8 mouse cellular contexts compared by ENCODE assay signal in the genomic region with DNA sequence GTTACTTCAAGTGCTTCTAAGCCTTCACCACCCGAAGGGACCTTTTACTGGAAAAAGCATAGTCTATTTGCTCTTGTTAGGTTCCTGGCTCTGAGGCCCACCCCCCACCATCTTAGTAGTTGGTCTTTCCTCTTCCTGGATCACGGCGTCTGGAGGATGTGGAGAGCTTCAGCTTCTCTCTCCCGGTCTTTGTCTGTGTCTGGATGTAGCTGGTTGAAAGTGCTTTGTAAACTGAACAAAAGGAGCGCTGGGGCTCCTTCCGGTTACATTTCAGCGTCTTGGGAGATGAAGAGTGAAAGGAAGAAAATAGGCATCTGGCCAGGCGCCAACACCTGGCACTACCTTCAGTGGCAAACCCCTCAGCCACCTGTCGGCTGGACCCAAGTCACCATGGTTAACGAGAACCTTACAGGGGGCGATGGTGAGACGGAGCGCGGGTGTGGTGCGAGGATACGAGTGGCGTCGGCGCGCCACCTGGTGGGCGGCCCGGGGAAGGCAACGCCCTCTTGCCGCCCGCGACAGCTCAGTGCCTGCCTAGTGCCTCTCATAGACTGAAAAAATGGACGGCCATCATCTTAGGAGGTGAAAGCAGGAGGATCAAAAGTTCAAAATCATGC. TPM values are rescaled to one million over a fixed set of nuclear protein-coding genes. Genes with fewer than 3 reads are reported as not detected.
DNase-seq lines count a peak whose midpoint lies in the region; ATAC-seq and TF ChIP-seq lines count a peak whose summit lies in the region.

No protein-coding gene starts in this region.

- H3K36me3 ChIP-seq in C2C12 (ENCODE audit: control insufficient read depth, insufficient read depth) = no peaks in the 10 kb centered on the region
- H3K36me3 ChIP-seq in heart, embryonic 12.5 days = no peaks in the 10 kb centered on the region
- H3K36me3 ChIP-seq in kidney, postnatal 0 days (ENCODE audit: insufficient read depth, low read length) = no peaks in the 10 kb centered on the region
- no peaks in the 10 kb centered on the region for H3K36me3 ChIP-seq in liver, adult 2 months (ENCODE audit: control insufficient read depth, insufficient read depth, low read length)

- no peak overlapping the region for H3K27ac ChIP-seq in embryonic fibroblast, embryonic 13.5 days (ENCODE audit: insufficient read depth, low read length)
- H3K27ac ChIP-seq in heart, embryonic 12.5 days (ENCODE audit: poor library complexity, severe bottlenecking) = no peak overlapping the region
- no peak overlapping the region for H3K27ac ChIP-seq in kidney, postnatal 0 days
- H3K27ac ChIP-seq in liver, adult 2 months (replicated peaks; ENCODE audit: insufficient read depth, low read depth, low read length) = no peak overlapping the region

- H3K4me3 ChIP-seq in C2C12 (ENCODE audit: insufficient read depth, poor library complexity, severe bottlenecking) = no peak overlapping the region
- no peak overlapping the region for H3K4me3 ChIP-seq in embryonic fibroblast, embryonic 13.5 days (ENCODE audit: insufficient read depth, low read length)
- peak overlapping the region; percentile 22 for H3K4me3 ChIP-seq in heart, embryonic 12.5 days
- no peak overlapping the region for H3K4me3 ChIP-seq in kidney, postnatal 0 days (replicated peaks; ENCODE audit: low read depth, low read length)
- H3K4me3 ChIP-seq in liver, adult 2 months (ENCODE audit: insufficient read depth, low read depth, low read length) = no peak overlapping the region

- DNase-seq in brain, adult 2 months (ENCODE audit: low read depth, low spot score) = peak; percentile 91
- peak; percentile 90 for DNase-seq in kidney, postnatal 0 days (ENCODE audit: low spot score)
- DNase-seq in liver, adult 2 months (ENCODE audit: extremely low read depth, low read depth, low spot score) = peak; percentile 30
- DNase-seq in spleen, postnatal 36 days (ENCODE audit: low spot score in 2 of 2) = peak; percentile 79 to 84

- no peaks in the 10 kb centered on the region for H3K79me3 ChIP-seq in C2C12 (ENCODE audit: low read depth)

- 9% methylated on average over 27 of the region's 27 CpGs for WGBS in heart, embryonic 12.5 days
- WGBS in kidney, postnatal 0 days = 7% methylated on average over 27 of the region's 27 CpGs
- WGBS in liver, adult 2 months = 7% methylated on average over 27 of the region's 27 CpGs

- no peaks in the 10 kb centered on the region for H3K4me1 ChIP-seq in embryonic fibroblast, embryonic 13.5 days (ENCODE audit: control insufficient read depth, insufficient read depth, low read length)
- peaks cover 19% of the 10 kb centered on the region for H3K4me1 ChIP-seq in heart, embryonic 12.5 days (replicated peaks)
- 0 out of 2 replicates have a peak, but pooled peaks cover 5% of the 10 kb centered on the region for H3K4me1 ChIP-seq in kidney, postnatal 0 days (replicated peaks; ENCODE audit: insufficient read depth, low read length)
- 0 out of 2 replicates have a peak, but pooled peaks cover 3% of the 10 kb centered on the region for H3K4me1 ChIP-seq in liver, adult 2 months (ENCODE audit: control insufficient read depth, insufficient read depth, low read length)

- peaks cover 11% of the 10 kb centered on the region for H3K27me3 ChIP-seq in C2C12 (ENCODE audit: control insufficient read depth, insufficient read depth, insufficient read length)
- peaks cover 41% of the 10 kb centered on the region for H3K27me3 ChIP-seq in heart, embryonic 12.5 days (replicated peaks)
- 0 out of 2 replicates have a peak, but pooled peaks cover 8% of the 10 kb centered on the region for H3K27me3 ChIP-seq in kidney, postnatal 0 days (ENCODE audit: insufficient read depth, low read length)
- H3K27me3 ChIP-seq in liver, adult 2 months (ENCODE audit: control insufficient read depth, insufficient read depth, low read length) = no peaks in the 10 kb centered on the region

- TF ChIP-seq POLR2A in embryonic fibroblast, embryonic 13.5 days (IDR thresholded peaks at IDR 0.05; ENCODE audit: low read depth, low read length) = no peak
- no peak for TF ChIP-seq POLR2A in liver, adult 2 months (IDR thresholded peaks at IDR 0.05; ENCODE audit: extremely low read depth, insufficient read depth, low read length)

- H3K79me2 ChIP-seq in C2C12 (ENCODE audit: control insufficient read depth, insufficient read depth) = no peaks in the 10 kb centered on the region
- no peaks in the 10 kb centered on the region for H3K79me2 ChIP-seq in liver, adult 2 months (ENCODE audit: control insufficient read depth, insufficient read depth, low read length)

- ATAC-seq in heart, embryonic 12.5 days (ENCODE audit: insufficient number of reproducible peaks, low FRiP score) = peak; percentile 55; the same call in 1 of the 2 replicates
- peak; percentile 37 for ATAC-seq in kidney, postnatal 0 days (replicated peaks; ENCODE audit: low FRiP score, low read depth)
- ATAC-seq in monocyte, adult 5-6 weeks (replicated peaks; ENCODE audit: insufficient number of reproducible peaks, low FRiP score, low TSS enrichment, poor library complexity, severe bottlenecking) = peak; percentile 81

- H3K4me2 ChIP-seq in heart, embryonic 12.5 days = peak overlapping the region; percentile 65
- peak overlapping the region; percentile 40 for H3K4me2 ChIP-seq in kidney, postnatal 0 days (ENCODE audit: low read length)

- peak; percentile 91 for TF ChIP-seq CTCF in C2C12 (IDR thresholded peaks at IDR 0.05; ENCODE audit: control insufficient read depth, insufficient read depth, insufficient read length)
- TF ChIP-seq CTCF in embryonic fibroblast, embryonic 13.5 days (IDR thresholded peaks at IDR 0.05; ENCODE audit: borderline replicate concordance, insufficient read depth, low read length) = peak; percentile 100
- peak; percentile 100 for TF ChIP-seq CTCF in kidney, postnatal 0 days (IDR thresholded peaks at IDR 0.05; ENCODE audit: low read depth)
- peak; percentile 97 for TF ChIP-seq CTCF in liver, adult 2 months (IDR thresholded peaks at IDR 0.05; ENCODE audit: low read depth, low read length)

- no peak overlapping the region for H3ac ChIP-seq in C2C12 (ENCODE audit: control insufficient read depth, insufficient read length, low read depth)

- no peaks in the 10 kb centered on the region for H3K9me3 ChIP-seq in heart, embryonic 12.5 days (replicated peaks)
- no peaks in the 10 kb centered on the region for H3K9me3 ChIP-seq in kidney, postnatal 0 days (replicated peaks; ENCODE audit: low read length)

- H3K9ac ChIP-seq in heart, embryonic 12.5 days = no peak overlapping the region
- no peak overlapping the region for H3K9ac ChIP-seq in kidney, postnatal 0 days (ENCODE audit: low read depth, low read length)
- no peak overlapping the region for H3K9ac ChIP-seq in liver, adult 2 months (ENCODE audit: low read depth, low read length)

TF ChIP-seq in C2C12, 6 proteins besides CTCF, POLR2A, EP300 and RAD21:
- TF ChIP-seq MAX (IDR thresholded peaks at IDR 0.05) (no peak), MYOG (IDR thresholded peaks at IDR 0.05; ENCODE audit: control insufficient read depth, extremely low read depth, insufficient read length) (no peak), MYOD1 (IDR thresholded peaks at IDR 0.05; ENCODE audit: control insufficient read depth, insufficient read length, low read depth) (no peak)

RNA-seq across cellular contexts. Expression of gene Nxph3, which starts 6.2 kb away (rescaled TPM):
- 1.2 TPM for polyA plus RNA-seq in C2C12 (2012; fragmentation: generic; extraction: Trizol)
- 1.1 and 1.6 TPM in 2 replicates for polyA plus RNA-seq in embryonic fibroblast, embryonic 13.5 days (2011; ENCODE audit: insufficient read length, low read depth, missing spikeins)
- 0.40 and 0.43 TPM in 2 replicates for polyA plus RNA-seq in heart, embryonic 12.5 days (2016; fragmentation: Nextera tagmentation; extraction: Ambion mirVana)
- polyA plus RNA-seq in kidney, postnatal 0 days (2015; fragmentation: Nextera tagmentation; extraction: Ambion mirVana) = 0.51 and 0.75 TPM in 2 replicates
- not detected in 2 replicates for total RNA-seq in liver, adult 2 months (2014; rRNA removed)
- 0.05 TPM in 1 of 2 replicates, not detected in the other for polyA plus RNA-seq in liver, adult 2 months (2012; rRNA removed)
- total RNA-seq in monocyte, adult 5-6 weeks (2017) = not detected in 3 replicates

Comparison
In these comparisons a context has a peak if more than half of its experiments do, and no peak if none do; other contexts are left out.
1. DNase-seq: peak in every context shown above with its lines; median percentile 91 in brain, adult 2 months; 90 in kidney, postnatal 0 days; 82 in spleen, postnatal 36 days; 30 in liver, adult 2 months.